Mouse (Mus musculus) gastrocnemius, postnatal 36 days (tissue): ENCODE measurements around the gene Gm26965. TPM values are rescaled to one million over a fixed set of nuclear protein-coding genes. Genes with fewer than 3 reads are reported as not detected.
"Not testable (repeated sequence)": the region's sequence is repeated elsewhere in the genome, so short reads cannot be mapped to it uniquely, and the experiment has no call there.

ENCODE experiments used
- DNase-seq, 2 experiments: peaks; one replicate each; pipeline ENCODE4 v3.0.0; 2022
- intact Hi-C: fragments of 180-260 bp; cut with DNase I; formaldehyde crosslinking; loops from one replicate; pipeline ENCODE4 v1.15.1; 2025
- long read RNA-seq, 2 experiments: library from polyadenylated mRNA; stranded (forward); transcript quantifications; one replicate each; pipeline ENCODE4 v2.0.0; 2021
- total RNA-seq, 2 experiments: library from RNA; stranded (reverse); gene quantifications; 2 replicates each; pipeline ENCODE4 v1.2.3; 2021

Gm26965 gene
- not detected for total RNA-seq
- long read RNA-seq, experiment 1: 0 reads
- long read RNA-seq, experiment 2: 0 reads

GRCm38 (mm10) chr13:67525753-67526410 lies at the start of gene Gm26965, which contains the start of gene Zfp87:
Gene Gm26965, minus strand, starts transcription at chr13:67526151.
Gene Zfp87, minus strand, starts transcription at chr13:67526177.
- DNase-seq: peak; percentile 81 to 86
- intact Hi-C loops: no loop called here

DNA sequence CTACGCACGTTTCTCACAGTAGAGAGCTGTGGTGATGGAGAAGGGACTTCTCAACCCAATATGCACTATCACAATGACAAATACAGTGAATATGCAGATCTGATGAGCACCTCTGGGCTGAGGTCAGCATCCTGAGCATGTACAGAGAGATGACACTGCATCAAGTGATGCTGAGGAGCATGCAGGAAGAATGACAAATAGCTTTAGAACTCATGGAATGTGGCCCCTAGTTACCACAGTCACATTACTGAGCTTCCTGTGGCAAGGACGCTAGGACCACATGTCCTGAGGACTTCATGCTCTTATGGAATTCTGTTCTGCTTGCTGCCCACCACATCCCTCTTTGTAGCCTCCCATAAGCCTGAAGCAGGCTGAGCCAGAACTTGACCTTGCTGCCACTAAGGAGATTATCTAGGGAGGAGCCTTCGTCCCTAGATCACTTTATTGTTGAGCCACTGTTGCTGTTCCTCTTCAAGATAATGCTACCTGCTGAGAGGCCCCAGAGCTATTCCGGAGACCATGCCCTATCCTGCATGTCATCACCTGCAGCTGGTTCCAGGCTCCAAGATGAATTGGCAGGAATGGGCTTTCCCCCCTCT lies 46.7 kb upstream of the Gm26965 start:
- DNase-seq: no peak
- intact Hi-C loops: no loop called here

GRCm38 (mm10) chr13:67553730-67554129 lies 27.8 kb upstream of the Gm26965 start, which contains the start of gene Zfp748:
Gene Zfp748, minus strand, starts transcription at chr13:67553830.
- no peak for DNase-seq
- intact Hi-C loops: no loop called here

DNA sequence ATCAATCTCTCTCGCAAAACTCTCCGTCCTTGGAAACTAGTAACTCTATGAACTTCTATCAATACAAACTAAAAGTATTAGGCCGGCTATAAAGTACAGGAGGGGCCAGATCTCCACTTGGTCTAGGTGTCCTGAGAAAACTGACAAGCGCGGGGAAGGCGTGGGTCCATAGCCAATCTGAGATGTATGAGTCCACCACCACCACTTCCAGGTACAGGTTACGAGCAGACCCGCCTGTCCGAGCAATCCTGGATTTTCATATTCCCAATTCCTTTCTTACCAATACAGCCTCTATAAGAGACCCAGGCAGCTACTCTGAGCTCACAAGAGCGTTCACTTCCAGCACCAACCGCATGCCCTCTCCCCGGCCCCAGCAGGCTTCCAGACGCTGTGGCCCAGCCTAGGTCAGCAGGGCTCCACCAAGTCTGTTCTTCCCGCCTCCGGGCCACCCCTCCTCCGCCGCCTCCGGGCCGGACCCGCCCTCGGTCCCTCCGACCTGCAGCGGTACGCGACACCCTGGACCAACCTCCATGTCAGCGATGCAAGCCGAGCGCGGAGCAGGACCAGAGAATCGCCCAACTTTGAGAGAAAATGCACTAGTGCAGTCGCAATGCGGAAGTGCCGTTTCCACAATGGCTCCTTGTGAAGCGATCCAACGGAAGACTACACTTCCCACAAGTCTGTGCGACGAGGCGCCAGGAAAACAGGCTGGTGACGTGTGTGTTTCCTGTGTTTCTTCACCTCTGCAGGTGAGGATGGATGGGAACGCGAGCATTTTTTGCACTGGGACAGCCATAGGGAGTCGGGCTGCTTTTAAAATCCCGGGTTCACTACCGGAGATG lies 26.8 kb upstream of the Gm26965 start:
- intact Hi-C loops: no loop called here
- peak; percentile 68 to 74 for DNase-seq

GRCm38 (mm10) chr13:67545941-67546340 lies 20.0 kb upstream of the Gm26965 start:
- intact Hi-C loops: no loop called here
- DNase-seq: no peak

GRCm38 (mm10) chr13:67527049-67527730 lies 1.2 kb upstream of the Gm26965 start:
- intact Hi-C loops: no loop called here
- no peak for DNase-seq

GRCm38 (mm10) chr13:67500908-67501307 lies 25.0 kb downstream of the Gm26965 start:
- intact Hi-C loops: no loop called here
- no peak for DNase-seq

- DNase-seq: peak; percentile 64 to 69
- intact Hi-C loops: no loop called here
These were observed 25.7 kb downstream of the Gm26965 start, which contains the start of gene Zfp58 for GRCm38 (mm10) chr13:67500084-67500719. Gene Zfp58, minus strand, starts transcription at chr13:67500555.

DNA sequence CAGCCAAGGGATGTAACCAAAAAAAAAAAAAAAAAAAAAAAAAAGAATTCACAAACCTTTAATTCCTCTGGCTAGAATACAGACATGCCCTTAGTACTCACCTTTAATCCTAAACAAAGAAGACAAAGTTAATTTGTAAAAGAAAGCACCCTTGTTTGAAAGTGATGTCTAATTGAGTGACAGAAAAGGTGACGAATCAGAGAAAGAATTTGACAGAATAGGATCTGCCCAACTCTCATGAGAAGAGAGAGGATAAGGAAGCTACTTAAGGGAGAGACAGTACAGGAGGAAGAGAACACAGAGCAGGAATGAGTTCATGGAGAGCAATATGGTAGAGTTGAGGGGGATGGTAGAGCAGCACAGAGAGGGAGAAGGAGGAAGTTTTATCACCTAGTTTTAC lies 30.3 kb downstream of the Gm26965 start:
- intact Hi-C loops: no loop called here

DNA sequence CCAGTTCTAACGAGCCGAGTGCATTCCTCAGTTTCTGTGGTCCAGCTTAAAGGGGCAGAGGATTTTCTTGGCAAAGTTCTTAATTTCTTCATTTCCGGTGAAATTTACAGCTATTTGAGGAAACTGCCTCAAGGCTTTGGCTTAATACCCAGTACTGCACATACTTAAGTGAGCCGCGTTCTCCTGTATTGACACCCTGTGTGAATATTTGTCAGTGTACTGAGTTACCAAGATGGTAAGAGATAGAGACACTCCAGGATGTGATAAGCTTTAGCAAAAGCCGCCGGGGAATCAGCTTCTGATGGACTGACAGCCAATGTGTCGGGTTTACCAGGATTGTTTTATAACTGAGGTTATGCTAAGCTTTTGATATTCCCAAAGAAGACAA lies 41.5 kb downstream of the Gm26965 start:
- DNase-seq: no peak
- intact Hi-C loops: loop anchor here (5.0 kb wide), 1 partner anchor 37 kb away; no protein-coding TSS in a partner anchor

More for the DNA sequence above, 30.3 kb downstream of the Gm26965 start:
- DNase-seq: no peak

DNA sequence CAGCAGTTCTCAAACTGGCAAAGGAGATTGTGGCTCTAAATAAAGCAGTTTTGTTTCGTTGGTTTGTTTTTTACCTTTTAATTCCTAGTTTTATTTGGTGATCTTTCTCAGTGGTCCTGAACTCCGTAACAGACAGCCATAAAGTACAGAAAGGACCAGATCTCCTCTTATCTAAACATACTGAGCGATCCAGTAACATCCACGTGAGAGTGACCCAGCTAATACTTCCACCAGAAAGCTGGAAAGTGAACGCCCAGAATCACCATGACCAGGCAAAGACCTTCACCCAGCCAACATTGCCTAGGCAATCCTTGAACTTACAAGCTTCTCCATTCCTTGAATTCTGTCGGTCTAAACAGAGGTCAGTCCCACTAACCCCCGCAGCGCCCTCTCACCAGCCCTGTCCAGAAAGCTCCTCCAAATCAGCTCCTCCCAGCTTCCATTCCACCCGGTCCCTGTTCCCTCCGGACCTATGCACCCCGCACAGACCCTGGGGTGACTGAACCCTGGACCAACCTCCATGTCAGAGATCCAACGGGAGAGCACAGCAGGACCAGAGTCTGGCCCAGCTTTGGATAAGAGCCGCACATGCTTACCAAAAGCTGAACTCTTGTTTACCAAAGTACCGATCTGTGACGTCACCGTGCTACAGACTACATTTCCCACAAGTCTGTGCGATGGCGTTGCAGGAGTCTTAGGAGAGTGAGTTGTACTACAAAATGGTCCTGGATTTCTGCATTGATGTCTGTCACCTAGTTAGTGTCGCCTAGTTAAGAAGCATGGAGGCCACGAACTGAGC lies 42.1 kb downstream of the Gm26965 start, which contains the start of gene Zfp874b:
TSS of gene Zfp874b (minus strand) at position 634 of the 799 bp plus-strand sequence.
- intact Hi-C loops: loop anchor here (5.0 kb wide), 1 partner anchor 37 kb away; no protein-coding TSS in a partner anchor
- DNase-seq: peak; percentile 80 to 85

GRCm38 (mm10) chr13:67481528-67481927 lies 44.4 kb downstream of the Gm26965 start:
- intact Hi-C loops: loop anchor here (5.0 kb wide), 1 partner anchor 34 kb away; no protein-coding TSS in a partner anchor
- no peak for DNase-seq

DNA sequence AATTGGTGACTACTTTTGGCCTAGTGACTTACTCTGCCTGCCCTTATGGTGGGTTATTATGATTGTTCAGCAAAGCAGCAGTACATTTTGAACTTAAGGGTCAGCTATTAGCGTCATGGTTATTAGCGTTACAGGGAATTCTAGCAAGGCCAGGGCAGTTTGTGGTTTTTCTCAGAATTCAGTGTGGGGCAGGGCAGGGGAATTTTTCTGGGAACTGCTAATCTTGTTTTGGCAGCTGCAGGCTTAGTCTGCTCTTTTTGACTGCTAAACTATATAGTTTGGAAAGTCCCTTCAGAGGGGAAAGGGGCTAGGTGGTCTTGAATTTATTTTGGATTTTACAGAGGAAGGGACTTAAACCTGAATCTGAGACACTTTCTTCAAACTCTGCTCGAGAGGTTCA lies 56.7 kb downstream of the Gm26965 start:
- DNase-seq: no peak
- intact Hi-C loops: no loop called here

- DNase-seq, intact Hi-C loops: not testable (repeated sequence)
These were observed 62.3 kb downstream of the Gm26965 start for GRCm38 (mm10) chr13:67463506-67464185.

GRCm38 (mm10) chr13:67452021-67452309 lies 74.0 kb downstream of the Gm26965 start:
- DNase-seq: no peak
- intact Hi-C loops: loop anchor here (5.0 kb wide), 1 partner anchor 95 kb away; no protein-coding TSS in a partner anchor

DNA sequence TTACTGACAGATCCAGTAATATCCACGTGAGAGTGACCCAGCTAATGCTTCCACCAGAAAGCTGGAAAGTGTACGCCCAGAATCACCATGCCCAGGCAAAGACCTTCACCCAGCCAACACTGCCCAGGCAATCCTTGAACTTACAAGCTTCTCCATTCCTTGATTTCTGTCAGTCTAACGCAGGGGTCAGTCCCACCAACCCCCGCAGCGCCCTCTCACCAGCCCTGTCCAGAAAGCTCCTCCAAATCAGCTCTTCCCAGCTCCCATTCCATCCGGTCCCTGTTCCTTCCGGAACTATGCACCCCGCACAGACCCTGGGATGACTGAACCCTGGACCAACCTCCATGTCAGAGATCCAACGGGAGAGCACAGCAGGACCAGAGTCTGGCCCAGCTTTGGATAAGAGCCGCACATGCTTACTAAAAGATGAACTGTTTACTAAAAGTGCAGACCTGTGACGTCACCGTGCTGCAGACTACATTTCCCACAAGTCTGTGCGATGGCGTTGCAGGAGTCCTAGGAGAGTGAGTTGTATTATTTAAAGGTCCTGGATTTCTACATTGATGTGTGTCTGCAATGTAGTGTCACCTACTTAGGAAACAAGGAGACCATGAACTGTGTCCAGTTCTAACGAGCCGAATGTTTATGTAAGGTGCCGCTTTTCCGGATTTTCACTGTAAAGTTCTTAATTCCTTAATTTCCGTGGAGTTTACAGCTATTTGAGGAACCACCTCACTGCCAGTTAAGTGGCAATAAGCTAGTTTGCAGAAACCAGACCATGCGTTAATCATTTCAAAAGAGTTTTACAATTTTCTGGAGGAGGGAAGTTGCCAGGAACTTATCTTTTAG lies 74.6 kb downstream of the Gm26965 start, which contains the start of gene Zfp874a:
TSS of gene Zfp874a (minus strand) at position 453 of the 849 bp plus-strand sequence.
- intact Hi-C loops: loop anchor here (5.0 kb wide), 1 partner anchor 94 kb away; no protein-coding TSS in a partner anchor
- DNase-seq: peak; percentile 84 to 86
